Mouse (Mus musculus) embryo, embryonic 9.5 days (tissue): ENCODE data around the gene Atp6v1d.

Experiments used
- DNase-seq: peaks from one replicate; pipeline ENCODE4 v3.0.0-alpha.2; 2017; ENCODE audit errors: extremely low spot score

Gene Atp6v1d

GRCm38 (mm10) chr12:78861496-78862253 lies at the start of gene Atp6v1d, which contains the start of gene Eif2s1:
Gene Atp6v1d (minus strand): TSS chr12:78861638.
Gene Eif2s1 (plus strand): TSS chr12:78861819.
- DNase-seq = peak; percentile 97

GRCm38 (mm10) chr12:78910684-78911461 lies 49.4 kb upstream of the Atp6v1d start:
- peak; percentile 25 for DNase-seq

DNA sequence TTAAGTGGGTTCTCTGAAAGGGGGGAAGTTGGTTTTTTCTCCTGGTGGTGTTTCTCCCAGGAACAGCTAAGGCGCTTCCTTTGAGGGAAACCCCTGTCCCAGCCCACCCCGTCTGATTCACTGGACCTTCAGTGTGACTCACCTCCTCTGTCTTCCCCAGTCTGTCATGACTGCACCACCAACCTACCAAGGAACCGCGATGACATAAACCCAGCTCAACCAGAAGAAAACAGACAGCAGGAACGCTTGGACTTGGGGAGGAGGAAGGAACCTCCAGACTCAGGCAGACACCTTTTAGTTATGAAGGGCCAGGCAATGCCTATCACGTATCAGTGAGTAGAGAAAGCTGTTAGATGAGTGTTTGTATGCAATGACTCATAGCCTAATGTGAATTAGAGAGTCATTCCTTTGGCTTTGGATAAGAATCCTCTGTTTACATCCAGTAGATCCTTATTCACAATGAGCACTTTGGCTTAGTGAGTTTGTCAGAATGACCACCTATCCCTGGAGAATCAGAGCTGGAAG lies 46.7 kb upstream of the Atp6v1d start:
- DNase-seq = no peak

GRCm38 (mm10) chr12:78906707-78907162 lies 45.3 kb upstream of the Atp6v1d start, which contains the start of gene Plek2:
Gene Plek2 (minus strand): TSS chr12:78906964.
- DNase-seq = peak; percentile 61

- no peak for DNase-seq
These were observed 43.1 kb upstream of the Atp6v1d start for GRCm38 (mm10) chr12:78904499-78904898.

GRCm38 (mm10) chr12:78903313-78903712 lies 41.9 kb upstream of the Atp6v1d start:
- DNase-seq = no peak

DNA sequence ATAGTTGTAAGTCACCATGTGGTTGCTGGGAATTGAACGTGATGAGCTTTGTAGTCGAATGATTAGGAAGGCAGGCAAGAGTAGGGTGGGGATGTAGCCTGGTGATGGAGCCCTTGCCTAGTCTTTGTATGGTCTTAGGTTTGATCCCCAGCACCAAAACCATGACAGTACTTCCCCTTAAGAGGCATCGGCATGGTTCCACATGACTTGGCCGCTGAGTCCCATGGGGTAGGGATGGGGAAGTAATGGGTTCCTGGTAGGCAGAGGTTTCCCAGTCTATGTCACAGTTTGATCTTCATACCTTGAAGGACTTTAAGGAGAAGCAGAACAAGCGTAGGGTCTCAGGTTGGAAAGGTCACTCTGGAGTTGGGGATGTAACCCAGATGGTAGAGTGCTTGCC lies 40.0 kb upstream of the Atp6v1d start:
- DNase-seq = no peak

- DNase-seq = no peak
These were observed 36.4 kb upstream of the Atp6v1d start for GRCm38 (mm10) chr12:78897861-78898260.

GRCm38 (mm10) chr12:78891149-78891548 lies 29.7 kb upstream of the Atp6v1d start:
- no peak for DNase-seq

DNA sequence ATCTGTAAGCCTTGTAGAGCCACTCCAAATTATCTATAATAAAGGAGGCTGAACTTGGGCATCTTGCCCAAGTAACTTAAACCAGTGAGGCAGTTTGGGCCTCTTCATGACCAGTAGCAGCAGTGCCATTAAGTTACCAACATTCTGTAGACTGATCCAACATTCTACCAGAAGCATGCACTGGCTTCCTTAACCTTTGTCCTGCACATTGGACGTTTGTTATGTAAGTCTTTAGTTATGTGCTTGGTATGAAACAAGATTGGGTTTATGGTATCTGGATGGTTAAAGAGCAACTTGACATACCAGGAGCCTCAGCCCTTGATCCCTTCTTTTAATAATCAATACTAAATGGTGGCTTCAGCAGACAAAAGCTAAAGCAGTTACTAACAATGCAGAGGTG lies 28.6 kb upstream of the Atp6v1d start:
- DNase-seq = no peak

GRCm38 (mm10) chr12:78874581-78874980 lies 13.1 kb upstream of the Atp6v1d start:
- DNase-seq = no peak

- DNase-seq = no peak
These were observed 6.7 kb upstream of the Atp6v1d start for GRCm38 (mm10) chr12:78868115-78868514.

GRCm38 (mm10) chr12:78865434-78865833 lies 4.0 kb upstream of the Atp6v1d start:
- DNase-seq = no peak

DNA sequence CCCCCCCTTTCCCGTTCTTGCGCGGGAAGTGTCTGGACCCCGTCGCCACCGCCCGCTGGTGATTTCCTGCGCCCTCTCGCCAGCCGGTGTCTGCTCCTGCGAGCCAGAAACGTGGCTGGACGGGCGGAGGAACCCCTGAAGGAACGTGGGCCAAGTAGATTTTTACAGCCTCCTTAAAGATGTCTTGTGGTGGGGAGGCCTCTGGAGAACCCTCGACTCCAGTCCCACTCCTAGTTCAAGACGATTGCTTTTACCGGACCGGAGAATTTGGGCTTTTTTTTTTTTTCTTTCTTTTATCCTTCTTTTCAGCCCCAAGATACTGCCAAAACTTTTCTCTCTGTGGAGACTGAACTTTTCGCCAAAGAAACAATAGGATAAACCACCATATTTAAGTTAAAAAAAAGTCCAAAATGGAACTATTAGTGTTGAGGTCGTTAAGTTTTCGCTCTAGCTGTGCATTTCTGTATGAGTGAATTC lies 854 bp upstream of the Atp6v1d start:
- no peak for DNase-seq

GRCm38 (mm10) chr12:78860921-78861495 lies 430 bp downstream of the Atp6v1d start:
- no peak for DNase-seq

DNA sequence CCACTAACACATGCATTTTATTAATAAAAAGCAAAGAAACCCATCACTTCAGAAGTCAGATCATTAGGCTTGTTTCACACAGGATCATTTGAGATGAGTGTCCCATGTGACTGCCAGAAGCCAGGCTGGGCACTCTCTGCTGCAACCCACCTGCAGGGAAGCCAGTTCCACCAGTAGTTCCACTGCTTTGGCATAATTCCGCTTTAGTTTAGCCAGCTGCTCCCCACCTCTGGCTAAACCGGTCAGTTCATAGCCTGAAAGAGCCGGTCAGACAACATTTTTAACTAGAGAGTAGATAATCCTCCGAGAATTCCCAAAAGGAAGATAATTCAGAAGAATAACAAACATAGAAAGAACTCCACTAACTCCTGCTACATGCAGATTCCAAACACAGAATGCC lies 13.2 kb downstream of the Atp6v1d start:
- no peak for DNase-seq

- no peak for DNase-seq
These were observed 19.0 kb downstream of the Atp6v1d start for GRCm38 (mm10) chr12:78842429-78842828.

DNA sequence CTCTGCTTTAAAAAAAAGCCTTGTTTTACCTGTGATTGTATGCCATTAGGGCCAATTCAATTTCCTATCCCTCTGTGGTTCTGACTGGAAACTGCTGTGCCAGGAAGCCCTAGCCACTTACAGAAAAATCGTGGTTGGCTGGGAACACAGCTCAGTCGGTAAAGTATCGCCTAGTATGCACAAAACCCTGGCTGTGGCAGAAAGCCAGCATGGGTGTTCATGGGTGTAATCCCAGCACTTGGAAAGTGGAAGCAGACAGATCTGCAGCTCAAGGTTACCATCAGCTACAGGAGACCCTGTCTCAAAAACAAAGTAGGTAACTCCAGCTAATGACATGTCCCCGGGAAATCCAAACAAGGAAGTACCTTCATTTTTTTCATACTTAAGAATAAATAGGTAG lies 21.5 kb downstream of the Atp6v1d start:
- no peak for DNase-seq

DNA sequence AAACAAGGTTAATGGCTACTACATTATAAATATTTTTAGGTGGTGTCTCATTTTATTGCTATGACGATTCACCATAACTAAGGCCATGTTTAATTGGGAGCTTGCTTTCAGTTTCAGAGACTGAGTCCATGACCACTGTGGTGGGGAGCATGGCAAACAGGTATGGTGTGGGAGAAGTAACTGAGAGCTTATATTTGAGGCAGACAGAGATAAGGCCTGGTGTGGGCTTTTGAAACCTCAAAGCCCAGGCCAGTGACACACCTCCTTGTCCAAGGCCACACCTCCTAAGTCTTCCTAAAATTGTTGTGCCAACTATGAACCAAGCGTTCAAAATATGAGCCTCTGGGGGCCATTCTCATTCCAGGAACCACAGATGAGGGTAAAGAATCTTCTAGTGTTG lies 26.9 kb downstream of the Atp6v1d start:
- no peak for DNase-seq

DNA sequence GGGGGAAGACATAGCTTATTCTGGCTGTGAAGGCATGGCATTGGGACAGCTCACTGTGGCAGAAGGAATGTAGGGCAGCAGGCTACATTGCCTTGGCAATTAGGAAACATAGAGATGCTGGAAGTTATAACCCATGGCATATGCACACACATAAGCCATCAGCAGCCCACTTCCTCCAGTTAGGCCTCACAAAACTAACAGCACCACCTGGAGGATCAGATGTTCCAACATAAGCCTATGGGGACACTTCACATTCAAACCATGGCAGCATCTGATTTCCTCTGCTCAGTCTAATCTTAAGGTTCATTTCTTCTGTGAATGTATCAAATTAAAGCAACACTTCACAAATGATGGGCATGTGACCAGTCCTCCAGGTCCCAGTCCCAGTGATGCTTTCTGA lies 47.0 kb downstream of the Atp6v1d start:
- DNase-seq = no peak

DNA sequence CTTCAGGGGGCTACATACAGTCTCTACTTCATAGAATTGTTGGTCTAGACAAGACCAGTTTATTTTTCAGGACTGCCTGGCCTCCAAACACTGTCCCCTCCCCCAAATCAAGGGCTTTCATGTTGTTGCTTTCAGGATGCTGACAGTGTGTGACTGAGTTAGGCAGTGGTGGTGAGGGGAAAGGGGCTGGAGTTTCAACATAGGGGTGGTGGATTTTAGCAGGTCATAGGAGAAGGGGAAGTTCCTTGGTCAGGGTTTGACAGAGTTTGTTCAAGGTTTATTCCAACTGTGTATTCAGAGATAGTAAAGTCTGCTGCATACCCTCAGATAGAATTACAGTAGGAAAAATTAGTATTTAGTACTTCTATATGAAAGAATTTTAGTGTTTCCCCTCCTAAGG lies 59.6 kb downstream of the Atp6v1d start:
- no peak for DNase-seq

- no peak for DNase-seq
These were observed 61.4 kb downstream of the Atp6v1d start for GRCm38 (mm10) chr12:78800036-78800435.
